Mouse (Mus musculus) hindbrain, embryonic 10.5 days (tissue): ENCODE data around the gene Dab1. TPM values are rescaled to one million over a fixed set of nuclear protein-coding genes. Genes with fewer than 3 reads are reported as not detected.
A peak's percentile ranks its signal among the peaks of the same experiment; 100 is the strongest.

Source experiments
- DNase-seq: peaks from one replicate; pipeline ENCODE4 v3.0.0-alpha.2; 2017; ENCODE audit warnings: low spot score
- H3K27ac ChIP-seq: fragments of 300-500 bp; sonication (generic); 2 replicates; pipeline ENCODE4 v1.5.1; 2016; ENCODE audit warnings: mild to moderate bottlenecking, moderate library complexity
- H3K27me3 ChIP-seq: fragments of 300-500 bp; sonication (generic); 2 replicates; pipeline ENCODE4 v1.6.1; 2016; ENCODE audit warnings: mild to moderate bottlenecking; ENCODE audit not compliant: poor library complexity, insufficient read depth, severe bottlenecking
- H3K36me3 ChIP-seq: fragments of 300-500 bp; sonication (generic); 2 replicates; pipeline ENCODE4 v1.6.1; 2016; ENCODE audit warnings: mild to moderate bottlenecking, moderate library complexity
- H3K4me1 ChIP-seq: fragments of 300-500 bp; sonication (generic); replicated peaks from 2 replicates; pipeline ENCODE4 v1.6.1; 2016; ENCODE audit warnings: mild to moderate bottlenecking
- H3K4me3 ChIP-seq: fragments of 300-500 bp; sonication (generic); 2 replicates; pipeline ENCODE4 v1.5.1; 2016; ENCODE audit warnings: mild to moderate bottlenecking, moderate library complexity
- H3K9me3 ChIP-seq: fragments of 300-500 bp; sonication (generic); 2 replicates; pipeline ENCODE4 v1.6.1; 2016; ENCODE audit warnings: mild to moderate bottlenecking, moderate library complexity
- WGBS: fragments of 180-500 bp; shearing (Covaris S2); methylation state at CpG from one replicate; pipeline ENCODE4 v1.1.7; 2016; 5-methylcytosine and 5-hydroxymethylcytosine counted together
- polyA plus RNA-seq: library from polyadenylated mRNA; unstranded; fragments of >200 nt; fragmentation: Nextera tagmentation; extraction: Ambion mirVana; gene quantifications from 2 replicates; pipeline ENCODE4 v1.2.1, GENCODE M21; 2016

The Dab1 gene
- polyA plus RNA-seq, 1 experiment from 2014 or later: 27.3 TPM

- no peaks in the 10 kb centered on the region for H3K36me3 ChIP-seq
- no peak overlapping the region; the same call in 1 of the 2 replicates for H3K27ac ChIP-seq
- DNase-seq: peak; percentile 9
- H3K4me1 ChIP-seq: peaks cover 18% of the 10 kb centered on the region
- no peaks in the 10 kb centered on the region for H3K27me3 ChIP-seq
- H3K4me3 ChIP-seq: no peak overlapping the region
- WGBS: 36% methylated on average over 8 of the region's 8 CpGs
- no peaks in the 10 kb centered on the region for H3K9me3 ChIP-seq
Observed at GRCm38 (mm10) chr4:104443775-104444174, 824.6 kb downstream of the Dab1 start.

DNA sequence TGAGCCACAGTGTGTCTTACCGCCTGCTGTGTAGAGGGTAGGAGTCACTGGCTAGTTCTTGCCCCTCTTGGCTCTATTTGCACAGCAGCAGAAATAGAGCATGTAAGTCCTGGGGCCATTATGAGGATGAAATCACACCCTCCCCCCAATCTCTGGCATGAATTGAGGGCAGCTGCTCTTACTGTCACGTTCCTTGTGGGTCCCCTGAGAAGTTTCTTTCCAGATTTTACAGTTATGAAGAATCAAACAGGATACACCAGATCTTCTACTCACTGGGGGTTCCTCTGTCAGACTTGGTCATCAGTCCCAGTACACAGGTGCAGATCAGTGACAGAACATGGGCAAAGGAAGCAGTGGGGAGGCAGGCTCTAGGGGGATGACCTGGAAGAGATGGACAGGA, 825.8 kb downstream of the Dab1 start:
- WGBS: 57% methylated on average over 2 of the region's 2 CpGs
- no peak for DNase-seq

GRCm38 (mm10) chr4:104448199-104448598, 829.0 kb downstream of the Dab1 start:
- Histone ChIP-seq H3K27me3 (no peaks in the 10 kb centered on the region), H3K4me3 (no peak overlapping the region), H3K36me3 (no peaks in the 10 kb centered on the region), H3K4me1 (peaks cover 14% of the 10 kb centered on the region), H3K9me3 (no peaks in the 10 kb centered on the region), H3K27ac (no peak overlapping the region)
- WGBS: 93% methylated on average over 1 of the region's 1 CpGs
- DNase-seq: no peak

More for the DNA sequence above, 825.8 kb downstream of the Dab1 start:
- H3K9me3 ChIP-seq: no peaks in the 10 kb centered on the region
- H3K36me3 ChIP-seq: no peaks in the 10 kb centered on the region
- H3K4me1 ChIP-seq: peaks cover 18% of the 10 kb centered on the region
- H3K27me3 ChIP-seq: no peaks in the 10 kb centered on the region
- H3K4me3 ChIP-seq: no peak overlapping the region
- H3K27ac ChIP-seq: no peak overlapping the region

GRCm38 (mm10) chr4:104450645-104451044, 831.5 kb downstream of the Dab1 start:
- H3K9me3 ChIP-seq: no peaks in the 10 kb centered on the region
- peaks cover 6% of the 10 kb centered on the region; the same call in 1 of the 2 replicates for H3K4me1 ChIP-seq
- 88% methylated on average over 9 of the region's 9 CpGs for WGBS
- H3K27me3 ChIP-seq: no peaks in the 10 kb centered on the region
- no peak overlapping the region for H3K27ac ChIP-seq
- no peaks in the 10 kb centered on the region for H3K36me3 ChIP-seq
- DNase-seq: no peak
- H3K4me3 ChIP-seq: no peak overlapping the region

- Histone ChIP-seq H3K36me3 (no peaks in the 10 kb centered on the region), H3K4me1 (peaks cover 6% of the 10 kb centered on the region; the same call in 1 of the 2 replicates), H3K9me3 (no peaks in the 10 kb centered on the region), H3K27ac (no peak overlapping the region), H3K27me3 (no peaks in the 10 kb centered on the region), H3K4me3 (no peak overlapping the region)
- WGBS: 68% methylated on average over 7 of the region's 7 CpGs
- no peak for DNase-seq
Observed at GRCm38 (mm10) chr4:104452587-104452986, 833.4 kb downstream of the Dab1 start.

- 66% methylated on average over 9 of the region's 9 CpGs for WGBS
- H3K4me1 ChIP-seq: peaks cover 6% of the 10 kb centered on the region; the same call in 1 of the 2 replicates
- H3K36me3 ChIP-seq: no peaks in the 10 kb centered on the region
- no peaks in the 10 kb centered on the region for H3K9me3 ChIP-seq
- no peaks in the 10 kb centered on the region for H3K27me3 ChIP-seq
- no peak overlapping the region for H3K27ac ChIP-seq
- H3K4me3 ChIP-seq: no peak overlapping the region
- DNase-seq: no peak
Observed at GRCm38 (mm10) chr4:104455151-104455550, 836.0 kb downstream of the Dab1 start.

DNA sequence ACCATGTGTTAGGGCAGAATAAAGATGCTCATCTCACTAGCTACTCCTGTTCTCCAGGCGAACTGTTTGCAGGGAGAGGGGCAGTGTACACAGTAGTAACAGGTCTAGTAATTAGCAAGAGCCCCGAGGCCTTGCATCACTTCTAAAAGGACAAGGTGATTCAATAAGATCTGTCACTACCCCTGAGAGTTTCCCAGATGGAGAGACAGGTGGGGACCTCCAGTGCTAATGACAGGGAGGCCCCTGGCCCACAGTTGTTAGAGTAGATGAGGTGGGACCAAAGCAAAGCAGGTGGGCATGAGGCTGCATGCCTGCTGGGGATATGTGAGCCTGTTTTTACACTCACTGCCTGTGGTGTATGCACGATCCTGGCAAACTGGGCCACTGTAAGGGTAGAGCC, 836.6 kb downstream of the Dab1 start:
- DNase-seq: no peak
- WGBS: 84% methylated on average over 3 of the region's 3 CpGs
- peaks cover 6% of the 10 kb centered on the region; the same call in 1 of the 2 replicates for H3K4me1 ChIP-seq
- H3K27ac ChIP-seq: no peak overlapping the region
- no peak overlapping the region for H3K4me3 ChIP-seq
- no peaks in the 10 kb centered on the region for H3K27me3 ChIP-seq
- no peaks in the 10 kb centered on the region for H3K36me3 ChIP-seq
- no peaks in the 10 kb centered on the region for H3K9me3 ChIP-seq

DNA sequence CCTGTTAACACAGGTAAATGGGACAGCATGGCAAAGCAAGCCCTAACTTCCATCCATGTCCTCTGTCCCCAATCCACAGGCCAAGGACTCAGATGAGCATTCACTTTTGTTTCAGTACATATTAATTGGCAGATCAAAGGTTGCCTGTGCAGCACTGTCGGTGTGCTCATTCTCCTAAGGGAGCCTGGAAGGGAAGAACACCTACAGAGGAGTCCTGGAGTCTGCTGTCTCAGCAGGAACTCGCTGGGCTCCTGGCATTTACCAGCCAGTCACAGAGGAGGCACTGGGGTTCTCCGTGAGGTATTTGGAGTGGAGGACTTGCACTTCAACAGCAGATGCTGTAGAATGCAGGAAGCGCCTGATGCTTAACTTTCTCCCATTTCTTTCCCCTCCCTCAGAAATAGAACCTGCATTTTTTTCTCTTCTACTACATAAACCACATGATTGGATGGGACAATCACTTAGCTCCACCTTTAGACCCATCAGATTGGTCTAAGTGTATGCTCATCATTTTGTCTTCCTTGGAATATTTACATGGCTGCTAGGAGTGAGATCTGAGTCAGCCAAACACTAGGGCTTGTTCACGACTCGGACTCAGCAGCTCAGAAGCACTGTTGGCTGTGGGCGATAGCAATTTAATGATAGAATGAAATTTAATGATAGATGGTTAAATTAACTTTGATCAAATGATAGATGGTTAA, 837.2 kb downstream of the Dab1 start:
- no peak for DNase-seq
- no peaks in the 10 kb centered on the region for H3K36me3 ChIP-seq
- no peaks in the 10 kb centered on the region for H3K9me3 ChIP-seq
- H3K4me1 ChIP-seq: peaks cover 6% of the 10 kb centered on the region; the same call in 1 of the 2 replicates
- H3K27me3 ChIP-seq: no peaks in the 10 kb centered on the region
- no peak overlapping the region for H3K27ac ChIP-seq
- H3K4me3 ChIP-seq: no peak overlapping the region
- 85% methylated on average over 7 of the region's 7 CpGs for WGBS

DNA sequence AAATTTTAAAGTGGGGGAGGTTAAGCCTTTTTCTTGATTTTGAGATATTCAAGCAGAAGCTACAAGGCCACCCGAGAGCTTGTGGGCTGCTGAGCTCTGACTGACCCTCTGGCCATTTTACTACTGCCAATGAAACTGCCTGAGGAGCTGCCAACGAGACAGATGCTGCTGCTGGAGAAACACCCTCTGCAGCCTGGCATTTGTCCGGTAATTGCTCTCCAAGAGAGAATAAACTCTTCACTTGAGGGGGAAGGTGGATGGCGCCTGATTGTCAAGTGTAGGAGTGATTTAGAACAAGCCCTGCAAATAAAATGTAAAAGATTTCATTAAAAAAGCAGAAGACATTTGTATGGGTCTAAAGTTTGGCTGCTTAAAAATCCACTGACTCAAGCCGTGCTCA, 839.6 kb downstream of the Dab1 start:
- H3K4me3 ChIP-seq: no peak overlapping the region
- DNase-seq: no peak
- 84% methylated on average over 5 of the region's 5 CpGs for WGBS

GRCm38 (mm10) chr4:104461106-104462011, 842.2 kb downstream of the Dab1 start:
- Histone ChIP-seq H3K4me3 (no peak overlapping the region), H3K27ac (no peak overlapping the region), H3K4me1 (peaks cover 18% of the 10 kb centered on the region), H3K9me3 (no peaks in the 10 kb centered on the region), H3K27me3 (no peaks in the 10 kb centered on the region), H3K36me3 (no peaks in the 10 kb centered on the region)
- DNase-seq: no peak
- WGBS: 94% methylated on average over 12 of the region's 12 CpGs

More for the DNA sequence above, 839.6 kb downstream of the Dab1 start:
- Histone ChIP-seq H3K36me3 (no peaks in the 10 kb centered on the region), H3K27me3 (no peaks in the 10 kb centered on the region), H3K27ac (no peak overlapping the region), H3K9me3 (no peaks in the 10 kb centered on the region), H3K4me1 (peaks cover 6% of the 10 kb centered on the region; the same call in 1 of the 2 replicates)

GRCm38 (mm10) chr4:104462932-104463780, 844.0 kb downstream of the Dab1 start:
- H3K4me1 ChIP-seq: peaks cover 21% of the 10 kb centered on the region
- WGBS: 83% methylated on average over 11 of the region's 11 CpGs
- no peaks in the 10 kb centered on the region for H3K27me3 ChIP-seq
- no peak overlapping the region for H3K4me3 ChIP-seq
- H3K27ac ChIP-seq: no peak overlapping the region
- no peaks in the 10 kb centered on the region for H3K36me3 ChIP-seq
- no peaks in the 10 kb centered on the region for H3K9me3 ChIP-seq
- no peak for DNase-seq

GRCm38 (mm10) chr4:104463781-104464170, 844.6 kb downstream of the Dab1 start:
- WGBS: 86% methylated on average over 7 of the region's 7 CpGs
- no peaks in the 10 kb centered on the region for H3K27me3 ChIP-seq
- H3K4me3 ChIP-seq: no peak overlapping the region
- H3K27ac ChIP-seq: no peak overlapping the region
- no peak for DNase-seq
- H3K4me1 ChIP-seq: peaks cover 21% of the 10 kb centered on the region
- no peaks in the 10 kb centered on the region for H3K9me3 ChIP-seq
- no peaks in the 10 kb centered on the region for H3K36me3 ChIP-seq
